Mouse (Mus musculus): ENCODE measurements at regions not wholly inside any gene's neighbourhood (a gene's known extent, or its start where the extent isn't known, plus 50 kb on each side); places are given as distances from the start of the nearest gene placed in this dataset.
"Not testable (repeated sequence)": the region's sequence is repeated elsewhere in the genome, so short reads cannot be mapped to it uniquely, and the experiment has no call there.

- ATAC-seq (ENCODE audit: insufficient number of reproducible peaks, insufficient read depth, low FRiP score, low read depth) = no peak
Measured at GRCm38 (mm10) chr3:153144217-153144616, 162.2 kb upstream of the St6galnac5 start.

GRCm38 (mm10) chr3:153140985-153141384, 158.9 kb upstream of the St6galnac5 start:
- Histone ChIP-seq H3K9me3 (ENCODE audit: control insufficient read depth, low read depth, low read length) (no peaks in the 10 kb centered on the region), H3K4me1 (ENCODE audit: control insufficient read depth, insufficient read depth, low read length) (no peaks in the 10 kb centered on the region), H3K27me3 (ENCODE audit: control insufficient read depth, insufficient read depth, low read length) (no peaks in the 10 kb centered on the region), H3K36me3 (ENCODE audit: control insufficient read depth, insufficient read depth, low read length) (no peaks in the 10 kb centered on the region), H3K9ac (replicated peaks; ENCODE audit: low read depth, low read length) (no peak overlapping the region), H3K4me3 (ENCODE audit: low read depth, low read length) (no peak overlapping the region), H3K27ac (ENCODE audit: low read length) (no peak overlapping the region), H3K4me2 (replicated peaks; ENCODE audit: low read depth, low read length) (no peak overlapping the region)
- 88% methylated on average over 5 of the region's 5 CpGs for WGBS
- ATAC-seq (ENCODE audit: insufficient number of reproducible peaks, insufficient read depth, low FRiP score, low read depth) = no peak

More at GRCm38 (mm10) chr3:153144217-153144616, 162.2 kb upstream of the St6galnac5 start:
- H3K27me3 ChIP-seq (ENCODE audit: control insufficient read depth, insufficient read depth, low read length) = no peaks in the 10 kb centered on the region
- no peaks in the 10 kb centered on the region for H3K36me3 ChIP-seq (ENCODE audit: control insufficient read depth, insufficient read depth, low read length)
- no peak overlapping the region for H3K4me2 ChIP-seq (replicated peaks; ENCODE audit: low read depth, low read length)
- WGBS = 64% methylated on average over 10 of the region's 10 CpGs
- H3K4me3 ChIP-seq (ENCODE audit: low read depth, low read length) = no peak overlapping the region
- H3K4me1 ChIP-seq (ENCODE audit: control insufficient read depth, insufficient read depth, low read length) = no peaks in the 10 kb centered on the region
- H3K9ac ChIP-seq (replicated peaks; ENCODE audit: low read depth, low read length) = no peak overlapping the region
- no peaks in the 10 kb centered on the region for H3K9me3 ChIP-seq (ENCODE audit: control insufficient read depth, low read depth, low read length)
- H3K27ac ChIP-seq (ENCODE audit: low read length) = no peak overlapping the region

- H3K9ac ChIP-seq (replicated peaks; ENCODE audit: low read depth, low read length) = no peak overlapping the region
- H3K36me3 ChIP-seq (ENCODE audit: control insufficient read depth, insufficient read depth, low read length) = no peaks in the 10 kb centered on the region
- no peaks in the 10 kb centered on the region for H3K9me3 ChIP-seq (ENCODE audit: control insufficient read depth, low read depth, low read length)
- WGBS = 77% methylated on average over 5 of the region's 5 CpGs
- H3K27me3 ChIP-seq (ENCODE audit: control insufficient read depth, insufficient read depth, low read length) = no peaks in the 10 kb centered on the region
- no peak for ATAC-seq (ENCODE audit: insufficient number of reproducible peaks, insufficient read depth, low FRiP score, low read depth)
- no peak overlapping the region for H3K4me2 ChIP-seq (replicated peaks; ENCODE audit: low read depth, low read length)
- H3K4me3 ChIP-seq (ENCODE audit: low read depth, low read length) = no peak overlapping the region
- H3K27ac ChIP-seq (ENCODE audit: low read length) = no peak overlapping the region
- H3K4me1 ChIP-seq (ENCODE audit: control insufficient read depth, insufficient read depth, low read length) = no peaks in the 10 kb centered on the region
Measured at GRCm38 (mm10) chr3:153125335-153125734, 143.3 kb upstream of the St6galnac5 start.

- Histone ChIP-seq H3K4me3 (ENCODE audit: low read depth, low read length) (no peak overlapping the region), H3K4me2 (replicated peaks; ENCODE audit: low read depth, low read length) (no peak overlapping the region), H3K9ac (replicated peaks; ENCODE audit: low read depth, low read length) (no peak overlapping the region), H3K9me3 (ENCODE audit: control insufficient read depth, low read depth, low read length) (no peaks in the 10 kb centered on the region), H3K4me1 (ENCODE audit: control insufficient read depth, insufficient read depth, low read length) (no peaks in the 10 kb centered on the region), H3K27ac (ENCODE audit: low read length) (no peak overlapping the region), H3K36me3 (ENCODE audit: control insufficient read depth, insufficient read depth, low read length) (no peaks in the 10 kb centered on the region), H3K27me3 (ENCODE audit: control insufficient read depth, insufficient read depth, low read length) (no peaks in the 10 kb centered on the region)
- 80% methylated on average over 10 of the region's 10 CpGs for WGBS
- ATAC-seq (ENCODE audit: insufficient number of reproducible peaks, insufficient read depth, low FRiP score, low read depth) = no peak
Measured at GRCm38 (mm10) chr3:153121934-153122333, 139.9 kb upstream of the St6galnac5 start.

GRCm38 (mm10) chr3:153119142-153119541, 137.1 kb upstream of the St6galnac5 start:
- Histone ChIP-seq H3K27ac (ENCODE audit: low read length) (no peak overlapping the region), H3K9ac (replicated peaks; ENCODE audit: low read depth, low read length) (no peak overlapping the region), H3K4me1 (ENCODE audit: control insufficient read depth, insufficient read depth, low read length) (no peaks in the 10 kb centered on the region), H3K36me3 (ENCODE audit: control insufficient read depth, insufficient read depth, low read length) (no peaks in the 10 kb centered on the region), H3K4me2 (replicated peaks; ENCODE audit: low read depth, low read length) (no peak overlapping the region), H3K27me3 (ENCODE audit: control insufficient read depth, insufficient read depth, low read length) (no peaks in the 10 kb centered on the region), H3K4me3 (ENCODE audit: low read depth, low read length) (no peak overlapping the region), H3K9me3 (ENCODE audit: control insufficient read depth, low read depth, low read length) (no peaks in the 10 kb centered on the region)
- no peak for ATAC-seq (ENCODE audit: insufficient number of reproducible peaks, insufficient read depth, low FRiP score, low read depth)
- WGBS = 82% methylated on average over 5 of the region's 5 CpGs

GRCm38 (mm10) chr3:153118643-153119042, 136.6 kb upstream of the St6galnac5 start:
- no peak overlapping the region for H3K4me3 ChIP-seq (ENCODE audit: low read depth, low read length)
- 85% methylated on average over 1 of the region's 1 CpGs for WGBS
- H3K27ac ChIP-seq (ENCODE audit: low read length) = no peak overlapping the region
- H3K36me3 ChIP-seq (ENCODE audit: control insufficient read depth, insufficient read depth, low read length) = no peaks in the 10 kb centered on the region
- no peak overlapping the region for H3K4me2 ChIP-seq (replicated peaks; ENCODE audit: low read depth, low read length)
- H3K4me1 ChIP-seq (ENCODE audit: control insufficient read depth, insufficient read depth, low read length) = no peaks in the 10 kb centered on the region
- no peak overlapping the region for H3K9ac ChIP-seq (replicated peaks; ENCODE audit: low read depth, low read length)
- H3K9me3 ChIP-seq (ENCODE audit: control insufficient read depth, low read depth, low read length) = no peaks in the 10 kb centered on the region
- no peak for ATAC-seq (ENCODE audit: insufficient number of reproducible peaks, insufficient read depth, low FRiP score, low read depth)
- H3K27me3 ChIP-seq (ENCODE audit: control insufficient read depth, insufficient read depth, low read length) = no peaks in the 10 kb centered on the region

- 97% methylated on average over 5 of the region's 5 CpGs for WGBS
- ATAC-seq (ENCODE audit: insufficient number of reproducible peaks, insufficient read depth, low FRiP score, low read depth) = no peak
- Histone ChIP-seq H3K27me3 (ENCODE audit: control insufficient read depth, insufficient read depth, low read length) (no peaks in the 10 kb centered on the region), H3K4me3 (ENCODE audit: low read depth, low read length) (no peak overlapping the region), H3K9me3 (ENCODE audit: control insufficient read depth, low read depth, low read length) (no peaks in the 10 kb centered on the region), H3K9ac (replicated peaks; ENCODE audit: low read depth, low read length) (no peak overlapping the region), H3K36me3 (ENCODE audit: control insufficient read depth, insufficient read depth, low read length) (no peaks in the 10 kb centered on the region), H3K4me1 (ENCODE audit: control insufficient read depth, insufficient read depth, low read length) (no peaks in the 10 kb centered on the region), H3K4me2 (replicated peaks; ENCODE audit: low read depth, low read length) (no peak overlapping the region), H3K27ac (ENCODE audit: low read length) (no peak overlapping the region)
Measured at GRCm38 (mm10) chr3:153105591-153105990, 123.5 kb upstream of the St6galnac5 start.

GRCm38 (mm10) chr3:153090572-153090971, 108.5 kb upstream of the St6galnac5 start:
- ATAC-seq (ENCODE audit: insufficient number of reproducible peaks, insufficient read depth, low FRiP score, low read depth); H3K27ac ChIP-seq (ENCODE audit: low read length); H3K4me2 ChIP-seq (replicated peaks; ENCODE audit: low read depth, low read length); H3K36me3 ChIP-seq (ENCODE audit: control insufficient read depth, insufficient read depth, low read length); H3K9me3 ChIP-seq (ENCODE audit: control insufficient read depth, low read depth, low read length); H3K4me1 ChIP-seq (ENCODE audit: control insufficient read depth, insufficient read depth, low read length); H3K4me3 ChIP-seq (ENCODE audit: low read depth, low read length); H3K9ac ChIP-seq (replicated peaks; ENCODE audit: low read depth, low read length); H3K27me3 ChIP-seq (ENCODE audit: control insufficient read depth, insufficient read depth, low read length): not testable (repeated sequence)
- WGBS = 90% methylated on average over 4 of the region's 4 CpGs

- Histone ChIP-seq H3K9ac (replicated peaks; ENCODE audit: low read depth, low read length) (no peak overlapping the region), H3K36me3 (ENCODE audit: control insufficient read depth, insufficient read depth, low read length) (no peaks in the 10 kb centered on the region), H3K4me1 (ENCODE audit: control insufficient read depth, insufficient read depth, low read length) (peaks cover 14% of the 10 kb centered on the region), H3K27ac (ENCODE audit: low read length) (no peak overlapping the region), H3K4me2 (replicated peaks; ENCODE audit: low read depth, low read length) (peak overlapping the region; percentile 18; the same call in 1 of the 2 replicates), H3K27me3 (ENCODE audit: control insufficient read depth, insufficient read depth, low read length) (no peaks in the 10 kb centered on the region), H3K4me3 (ENCODE audit: low read depth, low read length) (no peak overlapping the region), H3K9me3 (ENCODE audit: control insufficient read depth, low read depth, low read length) (no peaks in the 10 kb centered on the region)
- peak; percentile 61; the same call in 1 of the 2 replicates for ATAC-seq (ENCODE audit: insufficient number of reproducible peaks, insufficient read depth, low FRiP score, low read depth)
- 35% methylated on average over 17 of the region's 17 CpGs for WGBS
Measured at GRCm38 (mm10) chr3:153085096-153085788, 103.2 kb upstream of the St6galnac5 start.

Measured in stomach, embryonic 14.5 days (tissue).